Mouse (Mus musculus) frontal cortex, adult 2 months (tissue): ENCODE data around the gene Rps6. TPM values are rescaled to one million over a fixed set of nuclear protein-coding genes. Genes with fewer than 3 reads are reported as not detected.
A peak's percentile ranks its signal among the peaks of the same experiment; 100 is the strongest.

Experiments
- DNase-seq, 2 experiments: peaks; one replicate each; pipeline ENCODE4 v3.0.0; 2022; ENCODE audit warnings: low spot score in 1 of 2; ENCODE audit errors: extremely low spot score in 1 of 2
- polyA plus RNA-seq: library from polyadenylated mRNA; depleted of rRNA; stranded (reverse); fragments of >200 nt; gene quantifications from 2 replicates; pipeline ENCODE4 v1.2.3, GENCODE M21; 2012; rRNA removed

Rps6 gene
- 657 and 684 TPM in 2 replicates for polyA plus RNA-seq

GRCm38 (mm10) chr4:86857113-86858069 is at the start of gene Rps6:
TSS of gene Rps6 (minus strand) at chr4:86857412.
- DNase-seq: peak; percentile 95 to 98

- DNase-seq: no peak
Measured at GRCm38 (mm10) chr4:86905869-86906268, 48.7 kb upstream of the Rps6 start.

- DNase-seq: no peak
Measured at GRCm38 (mm10) chr4:86904969-86905368, 47.8 kb upstream of the Rps6 start.

- DNase-seq: no peak
Measured at GRCm38 (mm10) chr4:86902351-86902750, 45.1 kb upstream of the Rps6 start.

GRCm38 (mm10) chr4:86898791-86899474 is 41.7 kb upstream of the Rps6 start:
- DNase-seq: no peak

DNA sequence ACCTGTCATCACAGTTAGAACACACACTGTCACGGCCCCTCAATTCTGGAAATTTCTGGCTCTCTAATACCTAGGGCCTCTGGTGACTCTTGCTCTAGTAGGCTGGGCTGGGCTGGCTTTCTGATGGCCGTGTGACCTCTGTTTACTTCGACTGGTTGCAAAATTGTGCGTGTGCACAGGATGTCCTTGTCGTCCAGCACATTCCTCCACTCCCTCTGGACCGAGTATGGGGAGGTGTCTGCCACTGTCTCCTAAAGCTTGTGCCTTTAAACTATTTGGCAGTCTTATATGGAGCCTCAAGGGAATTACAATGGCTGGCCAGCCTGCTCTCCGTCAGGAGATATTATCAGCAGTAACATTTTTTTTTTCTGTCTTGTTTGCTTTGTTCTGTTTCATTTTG is 40.2 kb upstream of the Rps6 start:
- no peak for DNase-seq

GRCm38 (mm10) chr4:86887879-86888278 is 30.7 kb upstream of the Rps6 start:
- DNase-seq: no peak

GRCm38 (mm10) chr4:86886160-86886878 is 29.1 kb upstream of the Rps6 start:
- no peak for DNase-seq

DNA sequence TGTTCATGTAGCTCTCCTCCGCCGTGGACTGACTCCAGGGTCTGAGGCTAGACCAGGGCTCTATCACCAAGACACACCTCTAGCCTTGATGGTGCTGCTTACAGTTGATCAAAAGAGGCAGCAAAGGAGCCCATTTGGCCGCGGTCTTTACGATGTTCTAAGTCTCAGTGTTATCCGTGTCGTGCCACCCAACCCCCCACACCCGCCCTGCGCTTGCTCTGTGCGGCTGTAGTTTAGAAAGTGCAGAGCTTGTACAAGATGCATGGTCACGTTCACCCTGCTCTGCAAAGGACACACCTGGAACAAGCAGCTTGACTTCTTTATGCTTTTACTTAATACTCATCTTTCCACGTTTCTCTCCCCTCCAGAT is 28.6 kb upstream of the Rps6 start:
- no peak for DNase-seq

DNA sequence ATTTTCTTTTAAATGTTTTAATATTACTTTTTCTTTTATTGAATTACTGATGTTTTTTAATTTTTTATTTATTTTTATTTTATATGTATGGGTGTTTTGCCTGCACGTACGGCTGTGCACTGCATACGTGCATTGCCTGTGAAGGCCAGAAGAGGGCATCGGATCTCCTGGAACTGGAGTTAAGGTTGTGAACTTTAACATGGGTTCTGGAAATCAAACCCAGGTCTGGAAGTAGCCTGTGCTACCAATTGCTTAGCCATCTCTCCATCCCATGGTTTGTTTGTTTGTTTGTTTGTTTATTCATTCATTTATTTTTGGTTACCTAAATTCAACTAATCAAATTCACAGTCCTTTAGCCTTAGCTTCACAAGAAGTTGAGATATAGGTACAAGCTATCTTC is 27.7 kb upstream of the Rps6 start:
- DNase-seq: peak in 1 of 2 experiments; percentile 24

DNA sequence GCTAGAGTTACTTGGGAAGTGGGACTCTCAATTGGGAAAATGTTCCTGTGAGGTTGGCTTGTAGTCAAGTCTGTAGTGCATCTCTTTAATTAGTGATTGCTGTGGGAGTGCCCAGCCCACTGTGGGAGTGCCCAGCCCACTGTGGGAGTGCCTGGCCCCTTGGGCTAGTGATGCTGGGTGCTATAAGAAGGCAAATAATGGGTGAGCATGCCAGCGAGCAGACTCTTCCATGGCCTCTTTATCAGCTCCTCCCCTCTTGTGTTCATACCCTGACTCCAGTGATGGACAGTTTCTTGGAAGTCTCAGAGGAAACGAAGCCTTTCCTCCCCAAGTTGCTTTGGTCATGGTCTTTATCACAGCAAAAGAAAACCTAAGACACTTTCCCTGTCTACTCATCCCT is 25.2 kb upstream of the Rps6 start:
- no peak for DNase-seq

DNA sequence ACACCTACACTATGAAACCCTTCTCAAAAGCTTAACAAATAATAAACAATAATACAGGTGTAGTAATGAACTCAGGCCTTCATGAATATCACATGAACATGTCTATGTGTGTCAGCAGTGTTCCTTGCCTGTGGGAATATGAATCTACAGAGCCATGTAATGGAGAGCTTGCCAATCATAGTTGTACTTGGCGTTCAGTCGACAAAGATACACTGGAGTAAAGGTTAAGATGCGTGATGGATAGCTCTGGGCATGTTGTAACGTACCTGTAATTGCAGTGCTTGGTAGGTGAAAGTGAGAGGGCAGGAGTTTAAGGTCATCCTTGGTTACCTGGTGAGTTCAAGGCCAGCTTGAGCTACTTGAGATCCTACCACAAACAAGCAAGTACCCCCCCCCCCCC is 24.0 kb upstream of the Rps6 start:
- DNase-seq: no peak

GRCm38 (mm10) chr4:86879477-86879876 is 22.3 kb upstream of the Rps6 start:
- DNase-seq: no peak

- peak in 1 of 2 experiments; percentile 75 for DNase-seq
Measured at GRCm38 (mm10) chr4:86874146-86874847, 17.1 kb upstream of the Rps6 start, which contains the start of gene Acer2. TSS of gene Acer2 (plus strand) at chr4:86874396.

DNA sequence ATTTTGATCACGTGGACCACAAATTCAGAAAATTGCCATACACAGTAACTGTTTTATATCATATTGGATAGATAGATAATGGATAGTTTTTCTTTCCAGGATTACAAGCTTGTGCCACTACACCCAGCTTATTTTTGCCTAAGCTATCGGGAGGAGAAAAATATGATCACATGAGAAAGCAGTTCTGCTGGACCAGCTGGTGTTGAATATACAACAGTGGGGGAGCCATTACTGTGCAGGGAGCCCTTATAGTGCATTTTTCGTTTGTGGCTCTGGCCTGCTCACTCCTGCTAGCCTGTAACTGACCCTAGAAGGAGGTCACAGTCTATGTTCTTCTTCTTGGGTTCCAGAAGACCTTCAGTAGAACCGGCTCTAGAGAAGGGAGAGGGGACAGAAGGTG is 15.9 kb upstream of the Rps6 start:
- no peak for DNase-seq

DNA sequence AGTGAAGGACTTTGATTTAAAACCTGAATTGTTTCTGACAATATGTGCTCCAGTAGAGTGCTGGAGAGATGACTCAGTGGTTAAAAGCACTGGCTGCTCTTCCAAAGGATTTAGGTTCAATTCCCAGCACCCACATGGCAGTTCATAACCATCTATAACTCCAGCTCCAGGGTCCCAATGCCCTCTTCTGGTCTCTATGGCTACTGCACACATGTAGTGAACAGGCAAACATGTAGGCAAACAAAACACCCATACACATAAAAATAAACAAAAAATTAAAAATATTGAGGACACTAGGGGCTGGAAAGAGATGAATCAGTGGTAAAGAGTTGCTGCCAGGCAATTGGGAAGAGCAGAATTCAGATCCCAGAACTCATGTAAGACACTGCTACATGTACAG is 14.8 kb upstream of the Rps6 start:
- no peak for DNase-seq

DNA sequence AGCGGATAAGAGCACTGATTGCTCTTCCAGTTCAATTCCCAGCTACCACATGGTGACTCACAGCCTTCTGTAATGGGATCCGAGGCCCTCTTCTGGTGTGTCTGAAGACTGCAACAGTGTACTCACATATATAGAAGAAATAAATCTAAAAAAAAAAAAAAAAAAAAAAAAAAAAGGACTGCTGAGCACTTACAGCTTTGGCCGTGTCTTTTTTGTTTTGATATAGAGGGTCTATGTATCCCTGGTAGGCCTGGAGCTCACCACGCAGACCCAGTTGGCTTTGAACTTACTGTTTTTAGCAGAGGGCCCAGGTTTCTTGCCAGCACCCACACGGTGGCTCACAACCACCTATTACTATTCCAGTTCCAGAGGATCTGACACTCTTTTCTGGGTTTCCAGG is 6.9 kb upstream of the Rps6 start:
- no peak for DNase-seq

DNA sequence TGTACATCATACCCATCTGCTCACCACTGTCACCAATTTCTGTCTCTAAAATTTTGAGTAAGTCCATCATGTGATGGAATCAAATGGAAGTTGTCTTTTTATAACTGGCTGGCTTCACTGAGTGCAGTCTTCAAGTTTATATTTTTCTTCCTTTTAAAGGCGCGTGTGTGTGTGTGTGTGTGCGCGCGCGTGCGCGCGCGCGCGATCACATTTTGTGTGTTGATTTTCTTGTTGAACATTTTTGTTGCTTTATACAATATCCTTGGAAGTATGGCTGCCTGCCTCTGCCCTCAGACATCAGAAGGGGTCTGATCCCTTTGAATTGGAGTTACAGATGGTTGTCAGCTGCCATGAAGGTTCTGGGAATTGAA is 843 bp upstream of the Rps6 start:
- no peak for DNase-seq

- no peak for DNase-seq
Measured at GRCm38 (mm10) chr4:86856304-86857112, 704 bp downstream of the Rps6 start.
